Mouse (Mus musculus): ENCODE results near the gene Sult2a2.
"Not testable (repeated sequence)": the region's sequence is repeated elsewhere in the genome, so short reads cannot be mapped to it uniquely, and the experiment has no call there.

Sult2a2 gene

GRCm38 (mm10) chr7:13733205-13733604, at the start of gene Sult2a2:
Gene Sult2a2 (plus strand): TSS chr7:13733505.
- not testable (repeated sequence) for DNase-seq (ENCODE audit: low read depth, low spot score)

DNA sequence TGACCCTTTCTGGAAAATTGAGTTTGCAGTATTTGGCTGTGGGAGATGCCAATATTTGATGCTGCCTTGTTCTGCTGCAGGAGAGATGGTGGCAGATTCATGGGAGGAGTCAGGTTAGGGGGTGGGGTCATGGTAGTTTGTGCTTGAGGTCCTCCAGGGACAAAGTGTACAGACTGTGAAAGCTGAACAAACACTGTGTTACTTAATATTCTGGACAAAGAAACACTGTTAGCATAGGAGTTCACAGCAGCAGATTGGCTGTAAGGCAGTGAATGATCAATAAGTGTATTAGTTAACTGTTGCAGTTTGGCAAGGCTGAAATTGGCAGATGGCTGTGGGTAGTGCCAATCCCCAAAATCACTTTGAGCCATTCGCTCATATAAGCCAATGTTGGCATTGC, 80.6 kb downstream of the Sult2a2 start:
- DNase-seq (ENCODE audit: low read depth, low spot score), result no peak
